Mouse (Mus musculus) cerebellum, postnatal 25 days (tissue): ENCODE results near the gene Card9.
"Not testable (repeated sequence)": the region's sequence is repeated elsewhere in the genome, so short reads cannot be mapped to it uniquely, and the experiment has no call there.

Source experiments
- DNase-seq, 2 experiments: peaks; one replicate each; pipeline ENCODE4 v3.0.0; 2021; ENCODE audit warnings: mixed read lengths in 2 of 2

Gene Card9

GRCm38 (mm10) chr2:26360772-26361171, at the start of gene Card9:
Gene Card9 (minus strand): TSS chr2:26360918.
- no peak for DNase-seq

DNA sequence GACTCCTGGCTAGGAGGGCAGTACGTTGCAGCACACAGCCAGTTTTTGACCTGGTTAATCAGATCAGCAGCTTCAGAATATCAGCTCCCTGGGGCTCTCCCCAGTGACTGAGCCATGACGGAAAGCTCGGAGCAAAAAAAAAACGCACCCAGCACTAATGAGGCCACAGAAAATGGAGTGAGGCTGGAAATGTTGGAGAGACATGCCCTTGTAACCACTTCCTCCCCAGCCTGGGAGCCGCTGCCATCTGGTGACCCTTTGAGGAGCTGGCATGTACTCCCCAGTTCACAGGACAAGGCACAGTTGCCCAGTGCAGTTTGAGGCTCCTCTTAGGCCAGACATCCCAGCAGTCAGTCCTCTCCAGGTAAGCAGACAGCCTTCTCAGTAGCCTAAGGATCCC, 49.4 kb upstream of the Card9 start:
- peak; percentile 68 to 69 for DNase-seq

GRCm38 (mm10) chr2:26409362-26409761, 48.6 kb upstream of the Card9 start:
- no peak for DNase-seq

GRCm38 (mm10) chr2:26408515-26409356, 48.0 kb upstream of the Card9 start, which contains the start of gene Inpp5e:
Gene Inpp5e (minus strand): TSS chr2:26409203.
- peak; percentile 100 for DNase-seq

DNA sequence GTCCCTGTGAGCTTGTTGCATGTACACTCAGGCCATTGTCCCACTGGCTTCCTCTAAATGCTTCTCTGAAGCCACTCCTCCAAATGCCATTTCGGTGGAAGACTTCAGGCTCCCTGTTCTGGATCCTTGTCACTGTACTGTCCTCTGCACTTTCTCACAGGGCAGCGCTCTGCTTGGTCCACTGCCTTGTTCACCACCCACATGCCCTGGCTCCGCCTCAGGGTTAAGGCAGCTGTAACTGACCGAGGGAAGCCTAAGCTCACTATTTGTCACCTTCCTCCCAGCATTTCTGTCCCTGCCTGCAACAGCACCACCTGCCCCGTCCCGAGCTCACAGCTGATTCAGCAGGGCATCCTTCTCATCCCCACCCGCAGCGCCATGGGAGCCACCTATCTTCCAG, 42.6 kb upstream of the Card9 start:
- peak in 1 of 2 experiments; percentile 33 for DNase-seq

DNA sequence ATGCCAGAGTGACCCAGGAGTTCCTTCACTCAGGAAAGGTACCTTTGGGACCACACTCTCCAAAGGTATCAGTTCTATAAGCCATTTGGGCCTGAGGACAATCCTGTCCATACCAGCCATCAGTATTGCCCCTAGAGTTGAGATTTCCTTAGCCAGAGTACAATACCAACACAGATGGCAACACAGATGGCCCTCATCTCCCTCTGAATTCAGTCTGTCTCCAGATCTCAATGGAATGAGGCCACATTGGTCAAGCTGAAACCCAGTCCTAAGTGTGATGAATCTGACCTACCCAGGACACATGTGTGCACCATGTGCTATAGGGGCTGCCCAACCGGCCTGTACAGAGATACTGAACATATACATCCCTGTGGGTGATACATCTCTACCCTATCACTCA, 41.5 kb upstream of the Card9 start:
- DNase-seq, result peak in 1 of 2 experiments; percentile 66

DNA sequence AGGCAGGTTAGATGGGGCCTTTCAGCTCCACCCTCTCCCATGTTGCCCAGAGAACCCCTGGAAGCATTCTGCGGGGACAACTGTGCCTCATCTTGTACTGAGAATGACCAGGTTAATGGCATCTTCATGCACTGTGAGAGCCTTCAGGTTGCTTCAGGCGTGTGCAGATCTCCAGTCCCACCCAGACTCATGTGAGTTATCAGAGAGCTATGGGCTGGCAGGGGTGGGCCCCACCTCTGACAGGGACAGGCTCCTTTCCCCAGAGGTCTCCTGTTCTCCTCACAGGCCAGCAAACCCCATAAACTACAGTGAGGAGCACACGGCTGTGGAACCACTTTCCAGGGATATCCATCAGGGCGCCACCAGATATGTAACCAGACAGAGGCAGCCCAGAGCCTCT, 40.3 kb upstream of the Card9 start:
- DNase-seq, result no peak

DNA sequence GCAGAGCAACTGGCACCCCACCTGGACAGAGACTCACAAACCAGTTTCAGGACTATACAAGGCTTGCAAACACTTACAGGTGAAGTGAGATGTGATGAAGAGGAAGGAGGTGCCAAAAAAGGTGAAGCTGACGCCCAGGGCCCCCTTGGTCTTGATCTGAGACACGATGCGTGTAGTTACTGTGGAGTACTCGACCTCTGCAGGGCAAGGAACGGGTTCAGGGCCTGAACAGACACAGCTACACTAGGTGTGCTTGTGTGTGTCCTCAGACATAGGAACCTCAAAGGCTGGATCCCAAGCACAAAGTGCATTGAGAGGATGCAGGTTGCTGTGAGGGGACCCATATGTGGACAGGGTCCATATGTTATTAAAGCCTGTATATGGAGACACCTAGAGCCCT, 39.6 kb upstream of the Card9 start:
- DNase-seq, result no peak

- DNase-seq, result peak in 1 of 2 experiments; percentile 19
Measured at GRCm38 (mm10) chr2:26399647-26400046, 38.9 kb upstream of the Card9 start.

DNA sequence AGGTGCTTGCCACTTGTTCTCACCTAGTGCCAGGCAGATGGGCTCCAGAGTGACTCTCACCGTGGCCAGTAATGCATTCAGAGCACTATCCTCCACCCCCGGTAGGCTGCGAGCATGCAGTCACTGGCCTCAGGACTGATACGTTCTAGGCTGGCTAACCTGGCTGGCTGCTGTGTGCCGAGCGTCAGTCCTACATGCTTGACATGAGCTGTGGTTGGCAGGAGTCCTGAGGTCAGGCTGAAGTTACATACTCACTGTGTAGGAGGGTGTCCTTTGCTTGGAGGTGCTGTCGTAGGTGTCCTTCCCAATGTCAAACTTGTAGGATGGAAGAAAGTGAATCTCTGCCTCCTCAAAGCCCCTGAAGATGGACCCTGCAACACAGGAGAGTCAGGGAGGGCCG, 38.3 kb upstream of the Card9 start:
- DNase-seq, result peak in 1 of 2 experiments; percentile 24

GRCm38 (mm10) chr2:26391617-26392016, 30.9 kb upstream of the Card9 start:
- DNase-seq, result peak in 1 of 2 experiments; percentile 23

DNA sequence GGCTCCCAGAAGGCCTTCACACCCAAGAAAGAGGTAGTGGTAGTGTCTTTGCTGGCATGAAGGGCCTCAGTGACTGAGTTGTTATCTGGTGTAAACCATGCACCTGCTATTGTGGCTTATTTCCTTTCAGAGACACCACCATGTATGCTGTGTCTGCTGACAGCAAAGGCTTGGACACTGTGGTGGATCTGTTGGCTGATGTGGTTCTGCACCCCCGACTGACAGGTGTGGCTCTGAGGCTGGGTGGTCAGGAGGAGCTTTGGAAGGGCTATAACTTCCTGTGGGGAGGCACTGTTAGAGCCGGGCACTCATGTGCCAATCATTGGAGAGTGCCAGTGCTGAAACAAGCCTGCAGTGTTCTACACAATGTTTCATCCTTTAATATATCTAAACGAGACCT, 30.2 kb upstream of the Card9 start:
- DNase-seq, result no peak

DNA sequence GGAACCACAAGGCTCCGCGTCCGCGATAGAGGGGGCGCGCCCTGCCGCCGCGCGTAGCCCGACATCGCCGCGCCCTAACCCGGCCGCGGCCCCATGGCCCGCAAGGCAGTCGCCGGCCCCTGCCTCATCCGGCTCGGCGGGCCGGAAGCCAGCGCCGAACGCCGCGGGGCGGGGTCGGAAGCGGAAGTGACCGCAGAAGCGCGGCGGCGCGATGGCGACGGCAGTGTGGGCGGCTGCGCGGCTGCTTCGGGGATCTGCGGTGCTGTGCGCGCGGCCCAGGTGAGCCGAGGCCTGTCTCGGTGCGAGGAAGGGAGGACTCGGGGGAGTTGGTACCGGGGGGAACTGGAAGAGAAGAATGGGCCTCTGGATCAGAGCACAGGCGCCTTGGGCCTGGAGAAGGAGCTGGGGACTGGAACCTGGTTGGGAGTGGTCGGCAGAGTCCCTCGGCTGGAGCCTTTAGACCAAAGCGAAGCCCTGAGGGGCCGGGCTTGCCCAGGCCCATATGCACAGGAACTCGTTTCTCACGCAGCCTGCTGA, 28.5 kb upstream of the Card9 start, which contains the start of the genes Entr1 and Pmpca:
TSS of gene Entr1 (minus strand) at position 163 of the 537 bp plus-strand sequence.
TSS of gene Pmpca (plus strand) at position 186 of the 537 bp plus-strand sequence.
- DNase-seq, result peak; percentile 91 to 95

GRCm38 (mm10) chr2:26388682-26389153, 28.0 kb upstream of the Card9 start:
- DNase-seq, result peak in 1 of 2 experiments; percentile 56

DNA sequence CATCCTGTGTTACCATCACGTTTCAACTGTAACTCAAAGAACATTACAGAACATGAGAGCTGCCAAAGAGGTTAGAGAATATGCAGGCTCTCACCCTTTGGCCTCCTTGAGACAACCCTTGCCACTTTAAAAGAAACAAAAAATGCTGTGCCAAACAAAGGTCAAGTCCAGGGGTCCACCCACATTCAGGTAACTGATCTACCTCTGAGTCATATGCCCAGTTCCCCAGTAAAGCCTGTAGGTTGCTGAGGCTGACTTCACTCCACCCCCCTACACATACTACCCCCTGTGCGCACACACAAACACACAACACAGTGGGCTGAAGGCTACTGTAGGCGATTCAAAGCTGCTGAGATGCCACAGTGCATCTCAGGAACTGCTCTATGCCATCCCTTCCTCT, 27.0 kb upstream of the Card9 start:
- no peak for DNase-seq

DNA sequence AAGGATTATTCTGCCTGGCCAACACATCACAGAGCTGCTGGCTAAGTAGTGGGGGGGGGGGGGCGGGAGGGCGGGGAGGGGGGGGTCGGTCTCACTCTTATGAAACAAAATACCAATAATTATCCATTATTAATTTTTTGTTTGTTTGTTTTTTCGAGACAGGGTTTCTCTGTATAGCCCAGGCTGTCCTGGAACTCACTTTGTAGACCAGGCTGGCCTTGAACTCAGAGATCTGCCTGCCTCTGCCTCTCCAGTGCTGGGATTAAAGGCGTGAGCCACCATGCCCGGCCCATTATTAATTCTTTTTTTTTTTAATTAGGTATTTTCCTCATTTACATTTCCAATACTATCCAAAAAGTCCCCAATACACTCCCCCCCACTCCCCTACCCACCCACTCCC, 20.2 kb upstream of the Card9 start:
- DNase-seq, result not testable (repeated sequence)

DNA sequence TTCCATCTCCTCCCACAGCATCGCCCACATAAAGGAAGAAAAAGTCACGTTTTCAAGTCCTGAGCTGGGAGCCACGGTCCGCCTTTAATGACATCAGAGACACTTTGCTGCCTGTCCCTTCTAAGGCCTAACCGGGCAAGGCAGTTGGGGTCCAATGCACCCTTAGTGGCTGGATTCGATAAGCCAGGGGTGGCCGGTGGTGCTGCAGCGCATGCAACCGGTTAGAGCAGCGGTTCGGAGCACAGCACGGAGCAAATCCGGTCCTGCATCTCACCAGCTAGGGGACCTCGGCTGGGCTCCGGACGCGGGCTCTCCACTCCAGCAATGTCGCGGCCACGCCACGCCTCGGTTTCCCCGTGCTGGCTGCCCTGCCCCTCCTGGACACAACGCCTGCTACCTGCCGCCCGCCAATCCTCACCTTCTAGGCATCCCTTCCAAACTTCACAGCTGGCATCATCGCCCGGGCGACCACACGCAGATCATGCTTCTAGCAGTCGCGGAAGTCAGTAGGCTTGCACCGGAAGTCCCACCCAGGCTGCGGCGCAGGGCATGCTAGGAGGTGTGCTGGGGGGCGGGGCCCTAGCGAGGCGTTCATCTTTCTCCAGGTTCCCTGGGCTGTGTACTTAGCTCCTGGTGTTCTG, 19.5 kb upstream of the Card9 start, which contains the start of gene Snapc4:
TSS of gene Snapc4 (minus strand) at position 523 of the 641 bp plus-strand sequence.
- peak; percentile 82 to 90 for DNase-seq

- DNase-seq, result no peak
Measured at GRCm38 (mm10) chr2:26372396-26372795, 11.7 kb upstream of the Card9 start.

- no peak for DNase-seq
Measured at GRCm38 (mm10) chr2:26368572-26368971, 7.9 kb upstream of the Card9 start.

- DNase-seq, result no peak
Measured at GRCm38 (mm10) chr2:26367911-26368310, 7.2 kb upstream of the Card9 start.

DNA sequence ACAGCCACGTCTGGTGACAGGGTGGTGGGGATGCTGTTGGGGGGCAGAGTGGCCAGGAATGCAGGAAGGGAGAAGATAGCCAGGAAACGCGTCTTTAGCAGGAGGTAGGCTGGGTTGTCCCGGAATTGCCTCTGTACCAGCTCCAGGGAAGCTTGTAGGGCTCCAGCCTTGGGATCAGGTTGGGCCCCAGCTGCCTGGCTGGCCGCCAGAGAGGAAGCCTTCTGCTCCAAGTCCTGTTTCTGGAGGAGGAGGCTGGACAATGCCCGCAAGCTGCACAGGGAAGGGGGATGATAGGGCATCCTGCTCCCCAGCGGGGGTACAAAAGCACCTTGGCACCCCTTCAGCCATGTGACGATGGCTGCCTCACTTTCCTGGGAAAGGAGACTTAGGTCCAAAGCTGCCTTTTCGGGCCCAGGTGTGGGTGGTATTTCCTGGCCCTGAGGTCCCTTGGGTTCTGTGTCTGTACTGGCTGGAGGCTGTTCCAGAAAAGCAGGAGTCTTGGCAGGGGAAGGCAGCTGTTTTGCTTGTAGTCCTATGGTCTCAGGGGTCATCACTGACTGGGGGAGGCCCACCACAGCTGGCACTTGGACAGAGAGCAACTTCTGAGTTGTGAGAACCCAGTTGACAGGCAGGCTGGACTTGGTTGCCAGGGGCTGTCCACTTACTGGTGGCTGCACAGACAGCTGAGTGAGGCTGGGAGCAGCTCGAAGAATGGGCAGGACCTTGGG, 4.2 kb upstream of the Card9 start:
- peak; percentile 78 to 86 for DNase-seq

- no peak for DNase-seq
Measured at GRCm38 (mm10) chr2:26363481-26363880, 2.8 kb upstream of the Card9 start.

DNA sequence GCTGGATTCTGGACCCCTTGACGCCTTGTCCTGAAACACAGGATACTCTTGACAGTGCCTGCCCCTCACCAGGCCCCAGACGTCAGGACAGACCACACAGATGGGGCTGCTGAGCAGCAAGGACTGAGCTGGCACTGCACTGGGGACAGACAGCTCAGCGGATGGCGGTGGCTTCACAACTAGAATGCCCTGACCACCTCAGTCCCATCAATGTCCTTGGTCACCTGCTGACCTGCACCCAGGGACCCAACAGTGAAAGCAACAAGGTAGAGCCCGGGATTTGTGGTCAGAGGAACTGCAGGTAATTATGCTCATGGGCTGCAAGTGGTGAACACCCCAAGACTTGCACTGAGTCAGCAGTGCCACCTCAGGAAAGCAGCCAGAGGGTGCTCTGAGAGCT, 2.3 kb upstream of the Card9 start:
- no peak for DNase-seq
